Mouse (Mus musculus): ENCODE results near the gene Pygo1.

DNA sequence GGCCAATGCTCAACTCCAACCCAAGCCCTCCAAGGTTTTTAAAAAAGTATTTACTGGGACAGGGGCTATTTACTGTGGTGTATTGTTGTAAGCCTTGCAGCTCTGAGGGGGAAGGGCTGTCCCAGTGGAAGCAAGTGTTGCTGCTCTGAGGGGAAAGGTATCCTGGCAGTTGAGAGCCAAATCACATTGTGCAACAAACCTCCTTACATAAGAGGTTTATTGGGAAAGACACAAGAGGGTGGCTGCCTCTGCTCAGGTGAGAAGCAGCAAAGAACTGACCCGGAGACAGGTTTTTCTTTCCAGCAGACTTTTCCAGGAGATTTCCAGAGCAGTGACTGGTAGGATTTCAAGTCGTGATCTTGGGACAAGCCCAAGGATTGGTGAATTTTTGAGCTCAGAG is 10.9 kb downstream of the Pygo1 start:
- TF ChIP-seq POLR2A (IDR thresholded peaks at IDR 0.05; ENCODE audit: borderline replicate concordance, extremely low read depth, low read depth, low read length) (no peak), CTCF (IDR thresholded peaks at IDR 0.05; ENCODE audit: insufficient read depth, low read length) (no peak)

Measured in lung, adult 2 months (tissue).